7 mouse cellular contexts compared by ENCODE assay signal in the genomic region with DNA sequence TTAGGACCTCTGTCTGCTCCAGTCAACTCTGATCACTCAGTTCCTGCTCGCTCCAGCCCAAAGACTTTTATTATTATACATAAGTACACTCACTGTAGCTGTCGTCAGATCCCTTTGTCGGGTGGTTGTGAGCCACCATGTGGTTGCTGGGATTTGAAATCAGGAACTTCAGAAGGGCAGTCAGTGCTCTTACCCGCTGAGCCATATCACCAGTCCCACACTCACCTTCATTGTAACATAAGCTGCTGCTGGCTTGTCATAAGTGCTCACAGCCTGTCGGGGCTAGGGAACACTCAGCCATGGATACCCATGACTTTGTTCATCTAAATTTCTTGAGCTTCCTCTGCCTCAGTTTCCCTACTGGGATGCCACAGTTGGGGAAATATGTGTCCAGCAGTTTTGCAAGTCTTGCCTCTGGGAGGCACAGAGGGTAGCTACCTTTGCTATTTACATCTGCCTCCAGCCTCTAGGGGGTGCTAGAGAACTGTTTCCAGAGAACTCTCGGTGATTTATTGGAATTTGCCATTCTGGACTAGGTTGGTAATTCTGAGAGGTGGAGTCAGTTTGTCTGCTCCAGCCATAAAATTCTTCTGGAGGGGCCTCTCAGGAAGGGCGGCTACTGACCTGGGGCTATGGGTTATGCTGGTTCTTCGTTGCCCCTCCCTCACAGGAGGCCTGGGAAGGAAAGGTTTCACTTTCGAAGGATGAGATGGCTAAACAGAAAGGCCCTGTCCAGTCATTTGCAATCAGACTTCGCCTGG. TPM values are rescaled to one million over a fixed set of nuclear protein-coding genes. Genes with fewer than 3 reads are reported as not detected.
A peak's percentile ranks its signal among the peaks of the same experiment; 100 is the strongest.
DNase-seq lines count a peak whose midpoint lies in the region; ATAC-seq and TF ChIP-seq lines count a peak whose summit lies in the region.

No protein-coding gene starts in this region.

- peaks cover 51% of the 10 kb centered on the region for H3K4me1 ChIP-seq in G1E (ENCODE audit: insufficient read depth, low read depth, low read length)
- H3K4me1 ChIP-seq in cerebellum, adult 2 months (ENCODE audit: control insufficient read depth, insufficient read depth, low read length), result 0 out of 2 replicates have a peak, but pooled peaks cover 13% of the 10 kb centered on the region
- H3K4me1 ChIP-seq in liver, embryonic 11.5 days (replicated peaks; ENCODE audit: control insufficient read depth, insufficient read depth, low read length), result peaks cover 15% of the 10 kb centered on the region
- 0 out of 2 replicates have a peak, but pooled peaks cover 2% of the 10 kb centered on the region for H3K4me1 ChIP-seq in neural tube, embryonic 11.5 days (ENCODE audit: control insufficient read depth, insufficient read depth, low read length)

- no peak for TF ChIP-seq POLR2A in cerebellum, adult 2 months (IDR thresholded peaks at IDR 0.05; ENCODE audit: borderline replicate concordance, insufficient read depth, low read length)

- peaks cover 36% of the 10 kb centered on the region for H3K27me3 ChIP-seq in G1E (ENCODE audit: insufficient read depth, low read length)
- H3K27me3 ChIP-seq in cerebellum, adult 2 months (ENCODE audit: control insufficient read depth, insufficient read depth, low read length), result no peaks in the 10 kb centered on the region; the same call in 1 of the 2 replicates
- peaks cover 40% of the 10 kb centered on the region for H3K27me3 ChIP-seq in liver, embryonic 11.5 days (replicated peaks; ENCODE audit: control insufficient read depth, insufficient read depth, low read length)
- peaks cover 35% of the 10 kb centered on the region for H3K27me3 ChIP-seq in neural tube, embryonic 11.5 days (ENCODE audit: control insufficient read depth, insufficient read depth, low read length)

- 36% methylated on average over 10 of the region's 10 CpGs for WGBS in cerebellum, adult 2 months
- 31% methylated on average over 10 of the region's 10 CpGs for WGBS in liver, embryonic 11.5 days
- WGBS in neural tube, embryonic 11.5 days, result 39% methylated on average over 10 of the region's 10 CpGs

- ATAC-seq in G1E (ENCODE audit: extremely low read depth, insufficient number of reproducible peaks, low FRiP score, poor library complexity, severe bottlenecking), result peak; percentile 7; the same call in 1 of the 2 replicates
- peak; percentile 56 for ATAC-seq in granulocyte monocyte progenitor cell, adult 5-6 weeks (replicated peaks; ENCODE audit: poor library complexity, severe bottlenecking)
- no peak; the same call in 1 of the 2 replicates for ATAC-seq in liver, embryonic 11.5 days (replicated peaks; ENCODE audit: low FRiP score)
- ATAC-seq in neural tube, embryonic 11.5 days (ENCODE audit: insufficient read depth, low FRiP score, low TSS enrichment), result no peak

- TF ChIP-seq CTCF in G1E (IDR thresholded peaks at IDR 0.05; ENCODE audit: low read depth, low read length), result peak; percentile 34; the same call in 1 of the 2 replicates
- peak; percentile 71 for TF ChIP-seq CTCF in cerebellum, adult 2 months (IDR thresholded peaks at IDR 0.05; ENCODE audit: borderline replicate concordance, insufficient read depth, low read depth, low read length)

- H3K4me3 ChIP-seq in G1E (ENCODE audit: low read depth, low read length), result peak overlapping the region; percentile 55
- H3K4me3 ChIP-seq in cerebellum, adult 2 months (replicated peaks; ENCODE audit: insufficient read depth, low read depth, low read length), result peak overlapping the region; percentile 42
- peak overlapping the region; percentile 25; the same call in 1 of the 2 replicates for H3K4me3 ChIP-seq in liver, embryonic 11.5 days (ENCODE audit: low read depth, low read length)
- H3K4me3 ChIP-seq in neural tube, embryonic 11.5 days (ENCODE audit: low read depth, low read length), result no peak overlapping the region

- H3K9me3 ChIP-seq in G1E (replicated peaks), result no peaks in the 10 kb centered on the region
- H3K9me3 ChIP-seq in liver, embryonic 11.5 days (ENCODE audit: control insufficient read depth, low read length), result no peaks in the 10 kb centered on the region
- H3K9me3 ChIP-seq in neural tube, embryonic 11.5 days (ENCODE audit: control insufficient read depth, low read length), result no peaks in the 10 kb centered on the region

- no peak overlapping the region for H3K27ac ChIP-seq in cerebellum, adult 2 months (ENCODE audit: insufficient read depth, low read length)
- H3K27ac ChIP-seq in liver, embryonic 11.5 days (ENCODE audit: low read depth, low read length), result no peak overlapping the region
- H3K27ac ChIP-seq in neural tube, embryonic 11.5 days (ENCODE audit: low read depth, low read length), result no peak overlapping the region

- H3K4me2 ChIP-seq in liver, embryonic 11.5 days, result peak overlapping the region; percentile 42
- H3K4me2 ChIP-seq in neural tube, embryonic 11.5 days (ENCODE audit: low read depth), result no peak overlapping the region

- DNase-seq in CD4-positive, CD25-positive, alpha-beta regulatory T cell, adult 2 months (ENCODE audit: low read depth, low spot score), result peak; percentile 87
- peak; percentile 73 for DNase-seq in G1E (ENCODE audit: low spot score)
- peak; percentile 72 to 78 for DNase-seq in cerebellum, adult 2 months
- peak; percentile 77 for DNase-seq in kidney, adult 18-20 months
- peak; percentile 62 for DNase-seq in liver, embryonic 11.5 days (ENCODE audit: low spot score)
- peak; percentile 43 for DNase-seq in neural tube, embryonic 11.5 days (ENCODE audit: low spot score)

- peaks cover 20% of the 10 kb centered on the region for H3K36me3 ChIP-seq in G1E (replicated peaks)
- peaks cover 11% of the 10 kb centered on the region for H3K36me3 ChIP-seq in liver, embryonic 11.5 days (ENCODE audit: control insufficient read depth, insufficient read depth, low read length)
- peaks cover 13% of the 10 kb centered on the region for H3K36me3 ChIP-seq in neural tube, embryonic 11.5 days (ENCODE audit: control insufficient read depth, insufficient read depth, low read length)

- 0 out of 2 replicates have a peak overlapping the region, but pooled peaks have one; percentile 12 for H3K9ac ChIP-seq in liver, embryonic 11.5 days (ENCODE audit: low read depth, low read length)
- H3K9ac ChIP-seq in neural tube, embryonic 11.5 days (ENCODE audit: low read length), result no peak overlapping the region

RNA-seq across cellular contexts. Expression of gene Kremen2, which starts 3.2 kb away (rescaled TPM):
- total RNA-seq in G1E (2014; fragmentation: Nextera tagmentation) (not detected in 2 replicates), G1E (2017) (0.05 and 0.29 TPM in 2 replicates)
- polyA plus RNA-seq in G1E (2012), result 1.2 and 1.4 TPM in 2 replicates
- 0.57 and 0.84 TPM in 2 replicates for polyA plus RNA-seq in cerebellum, adult 2 months (2012; rRNA removed)
- total RNA-seq in granulocyte monocyte progenitor cell, adult 5-6 weeks (2014; fragmentation: Nextera tagmentation), result not detected in 2 replicates
- total RNA-seq in granulocyte monocyte progenitor cell, adult 5-6 weeks (2017), result not detected in 2 replicates
- 0.60 and 0.73 TPM in 2 replicates for polyA plus RNA-seq in liver, embryonic 11.5 days (2014; fragmentation: Nextera tagmentation; extraction: Ambion mirVana)
- polyA plus RNA-seq in neural tube, embryonic 11.5 days (2014; fragmentation: Nextera tagmentation; extraction: Ambion mirVana), result 6.8 and 7.8 TPM in 2 replicates

RNA-seq across cellular contexts. Expression of gene Paqr4, which starts 8.1 kb away (rescaled TPM):
- total RNA-seq in G1E (2014; fragmentation: Nextera tagmentation), result 0.39 and 1.9 TPM in 2 replicates
- total RNA-seq in G1E (2017), result 2.6 and 3.2 TPM in 2 replicates
- 2.3 and 3.5 TPM in 2 replicates for polyA plus RNA-seq in G1E (2012)
- polyA plus RNA-seq in cerebellum, adult 2 months (2012; rRNA removed), result 92.0 and 104 TPM in 2 replicates
- 0.69 and 2.4 TPM in 2 replicates for total RNA-seq in granulocyte monocyte progenitor cell, adult 5-6 weeks (2014; fragmentation: Nextera tagmentation)
- total RNA-seq in granulocyte monocyte progenitor cell, adult 5-6 weeks (2017), result 2.2 and 2.5 TPM in 2 replicates
- polyA plus RNA-seq in liver, embryonic 11.5 days (2014; fragmentation: Nextera tagmentation; extraction: Ambion mirVana), result 10.4 and 11.4 TPM in 2 replicates
- polyA plus RNA-seq in neural tube, embryonic 11.5 days (2014; fragmentation: Nextera tagmentation; extraction: Ambion mirVana), result 31.4 and 37.1 TPM in 2 replicates

RNA-seq across cellular contexts. Expression of gene Flywch1, which starts 22.6 kb away (rescaled TPM):
- total RNA-seq in G1E (2014; fragmentation: Nextera tagmentation) (11.9 and 14.1 TPM in 2 replicates), G1E (2017) (18.2 and 22.3 TPM in 2 replicates)
- polyA plus RNA-seq in G1E (2012), result 42.7 and 44.6 TPM in 2 replicates
- 341 and 366 TPM in 2 replicates for polyA plus RNA-seq in cerebellum, adult 2 months (2012; rRNA removed)
- total RNA-seq in granulocyte monocyte progenitor cell, adult 5-6 weeks (2014; fragmentation: Nextera tagmentation), result 10.3 and 17.5 TPM in 2 replicates
- 15.2 and 22.4 TPM in 2 replicates for total RNA-seq in granulocyte monocyte progenitor cell, adult 5-6 weeks (2017)
- polyA plus RNA-seq in liver, embryonic 11.5 days (2014; fragmentation: Nextera tagmentation; extraction: Ambion mirVana), result 39.1 and 42.3 TPM in 2 replicates
- polyA plus RNA-seq in neural tube, embryonic 11.5 days (2014; fragmentation: Nextera tagmentation; extraction: Ambion mirVana), result 173 and 197 TPM in 2 replicates

RNA-seq across cellular contexts. Expression of gene Pkmyt1, which starts 22.7 kb away (rescaled TPM):
- total RNA-seq in G1E (2014; fragmentation: Nextera tagmentation) (33.5 and 41.1 TPM in 2 replicates), G1E (2017) (10.8 and 12.9 TPM in 2 replicates)
- polyA plus RNA-seq in G1E (2012), result 125 and 147 TPM in 2 replicates
- polyA plus RNA-seq in cerebellum, adult 2 months (2012; rRNA removed), result 10.3 and 10.6 TPM in 2 replicates
- 63.7 and 86.7 TPM in 2 replicates for total RNA-seq in granulocyte monocyte progenitor cell, adult 5-6 weeks (2014; fragmentation: Nextera tagmentation)
- total RNA-seq in granulocyte monocyte progenitor cell, adult 5-6 weeks (2017), result 22.0 and 24.3 TPM in 2 replicates
- polyA plus RNA-seq in liver, embryonic 11.5 days (2014; fragmentation: Nextera tagmentation; extraction: Ambion mirVana), result 51.5 and 60.2 TPM in 2 replicates
- 37.2 and 44.5 TPM in 2 replicates for polyA plus RNA-seq in neural tube, embryonic 11.5 days (2014; fragmentation: Nextera tagmentation; extraction: Ambion mirVana)

RNA-seq across cellular contexts. Expression of gene 1520401A03Rik, which starts 26.2 kb away (rescaled TPM):
- total RNA-seq in G1E (2014; fragmentation: Nextera tagmentation) (not detected in 2 replicates), G1E (2017) (0.05 TPM in 1 of 2 replicates, not detected in the other)
- 0.02 TPM in 1 of 2 replicates, not detected in the other for polyA plus RNA-seq in G1E (2012)
- polyA plus RNA-seq in cerebellum, adult 2 months (2012; rRNA removed), result 0.64 and 1.1 TPM in 2 replicates
- not detected in 2 replicates for total RNA-seq in granulocyte monocyte progenitor cell, adult 5-6 weeks (2014; fragmentation: Nextera tagmentation)
- total RNA-seq in granulocyte monocyte progenitor cell, adult 5-6 weeks (2017), result not detected in 2 replicates
- polyA plus RNA-seq in liver, embryonic 11.5 days (2014; fragmentation: Nextera tagmentation; extraction: Ambion mirVana), result 0.11 TPM in 1 of 2 replicates, not detected in the other
- 0.25 and 0.58 TPM in 2 replicates for polyA plus RNA-seq in neural tube, embryonic 11.5 days (2014; fragmentation: Nextera tagmentation; extraction: Ambion mirVana)

Comparison
In these comparisons a context has a peak if more than half of its experiments do, and no peak if none do; other contexts are left out.
1. ATAC-seq: peak in G1E (single experiment) and granulocyte monocyte progenitor cell, adult 5-6 weeks (single experiment); none in liver, embryonic 11.5 days (single experiment) and neural tube, embryonic 11.5 days (single experiment).
2. Peak in every context shown above with its lines, with median percentiles within 50 percentile points of each other: DNase-seq.